Mouse (Mus musculus) lung, embryonic 16.5 days (tissue): Measurements from ENCODE around the gene Atg14. TPM values are rescaled to one million over a fixed set of nuclear protein-coding genes. Genes with fewer than 3 reads are reported as not detected.

Source experiments
- ATAC-seq: fragments of 200-750 bp; cut with Nextera tagmentation; 2 replicates; pipeline ENCODE4 v1.8.0; 2017; ENCODE audit warnings: low read depth, mild to moderate bottlenecking, moderate library complexity
- H3K27ac ChIP-seq: fragments of 300-500 bp; sonication (generic); 2 replicates; pipeline ENCODE4 v1.5.1; 2014; ENCODE audit warnings: mild to moderate bottlenecking, control low read depth, low read length
- H3K27me3 ChIP-seq: fragments of 300-500 bp; sonication (generic); 2 replicates; pipeline ENCODE4 v1.6.1; 2014; ENCODE audit warnings: low read depth, low read length, mixed read lengths; ENCODE audit not compliant: control insufficient read depth, insufficient read depth
- H3K36me3 ChIP-seq: fragments of 300-500 bp; sonication (generic); 2 replicates; pipeline ENCODE4 v1.6.1; 2014; ENCODE audit warnings: low read length; ENCODE audit not compliant: control insufficient read depth, insufficient read depth
- H3K4me1 ChIP-seq: fragments of 300-500 bp; sonication (generic); replicated peaks from 2 replicates; pipeline ENCODE4 v1.6.1; 2014; ENCODE audit warnings: low read length, mixed read lengths; ENCODE audit not compliant: control insufficient read depth, insufficient read depth
- H3K4me2 ChIP-seq: fragments of 300-500 bp; sonication (generic); 2 replicates; pipeline ENCODE4 v1.6.1; 2014; ENCODE audit warnings: low read depth, low read length, control low read depth
- H3K4me3 ChIP-seq: fragments of 300-500 bp; sonication (generic); 2 replicates; pipeline ENCODE4 v1.5.1; 2014; ENCODE audit warnings: mild to moderate bottlenecking, low read length, control low read depth
- H3K9ac ChIP-seq: fragments of 300-500 bp; sonication (generic); 2 replicates; pipeline ENCODE4 v1.6.1; 2014; ENCODE audit warnings: low read length, control low read depth
- H3K9me3 ChIP-seq: fragments of 300-500 bp; sonication (generic); 2 replicates; pipeline ENCODE4 v1.6.1; 2016; ENCODE audit warnings: low read length; ENCODE audit not compliant: control insufficient read depth
- WGBS: fragments of 180-500 bp; shearing (Covaris S2); extraction: QIAGEN DNeasy Blood & Tissue Kit; methylation state at CpG from one replicate; pipeline ENCODE4 v1.1.7; 2014; 5-methylcytosine and 5-hydroxymethylcytosine counted together
- polyA plus RNA-seq: library from polyadenylated mRNA; unstranded; fragments of >200 nt; fragmentation: Nextera tagmentation; extraction: Ambion mirVana; gene quantifications from 2 replicates; pipeline ENCODE4 v1.2.1, GENCODE M21; 2015

Atg14 gene
- polyA plus RNA-seq, 1 experiment from 2014 or later = 15.4 TPM

DNA sequence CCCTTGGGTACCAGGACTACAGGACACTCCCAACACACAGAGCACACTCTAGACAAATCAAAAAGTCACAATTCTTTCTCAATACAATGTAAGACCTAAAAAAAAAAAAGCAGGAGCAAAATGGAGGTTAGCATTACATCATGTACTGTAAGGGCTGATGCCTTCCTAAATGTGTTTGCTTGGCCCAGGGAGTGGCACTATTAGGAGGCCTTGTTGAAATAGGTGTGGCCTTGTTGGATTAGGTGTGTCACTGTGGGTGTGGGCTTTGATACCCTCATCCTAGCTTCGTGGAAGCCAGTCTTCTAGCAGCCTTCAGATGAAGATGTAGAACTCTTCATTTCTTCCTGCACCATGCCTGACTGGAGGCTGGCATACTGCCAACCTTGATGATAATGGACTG, 10.8 kb upstream of the Atg14 start:
- no peak for ATAC-seq
- no peaks in the 10 kb centered on the region for H3K9me3 ChIP-seq
- no peaks in the 10 kb centered on the region for H3K4me1 ChIP-seq
- H3K9ac ChIP-seq = no peak overlapping the region
- H3K27me3 ChIP-seq = no peaks in the 10 kb centered on the region
- WGBS = 45% methylated on average over 1 of the region's 1 CpGs
- H3K36me3 ChIP-seq = no peaks in the 10 kb centered on the region
- no peak overlapping the region for H3K4me3 ChIP-seq
- H3K4me2 ChIP-seq = no peak overlapping the region
- H3K27ac ChIP-seq = no peak overlapping the region

DNA sequence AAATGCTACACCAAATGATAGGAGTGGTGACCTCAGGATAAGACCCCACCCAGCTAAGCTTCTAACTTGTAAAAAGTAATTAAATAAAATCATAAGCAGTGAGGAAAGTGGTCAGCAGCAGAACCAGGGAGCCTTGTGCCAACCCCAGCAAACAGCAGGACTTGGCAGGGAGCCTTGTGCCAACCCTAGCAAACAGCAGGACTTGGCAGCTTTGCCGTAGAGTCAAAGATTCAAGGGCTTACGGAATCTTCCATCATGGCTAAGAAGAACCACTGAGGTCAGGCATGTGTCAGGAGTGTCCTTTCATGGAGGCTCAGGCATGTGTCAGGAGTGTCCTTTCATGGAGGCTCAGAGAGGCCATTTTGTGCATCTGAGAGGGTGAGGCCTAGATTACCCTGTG, 7.6 kb upstream of the Atg14 start:
- no peaks in the 10 kb centered on the region for H3K36me3 ChIP-seq
- H3K27me3 ChIP-seq = no peaks in the 10 kb centered on the region
- H3K4me3 ChIP-seq = no peak overlapping the region
- H3K9me3 ChIP-seq = no peaks in the 10 kb centered on the region
- no peaks in the 10 kb centered on the region for H3K4me1 ChIP-seq
- H3K9ac ChIP-seq = no peak overlapping the region
- H3K4me2 ChIP-seq = no peak overlapping the region
- no peak overlapping the region for H3K27ac ChIP-seq
- ATAC-seq = no peak
- 77% methylated on average over 2 of the region's 2 CpGs for WGBS

DNA sequence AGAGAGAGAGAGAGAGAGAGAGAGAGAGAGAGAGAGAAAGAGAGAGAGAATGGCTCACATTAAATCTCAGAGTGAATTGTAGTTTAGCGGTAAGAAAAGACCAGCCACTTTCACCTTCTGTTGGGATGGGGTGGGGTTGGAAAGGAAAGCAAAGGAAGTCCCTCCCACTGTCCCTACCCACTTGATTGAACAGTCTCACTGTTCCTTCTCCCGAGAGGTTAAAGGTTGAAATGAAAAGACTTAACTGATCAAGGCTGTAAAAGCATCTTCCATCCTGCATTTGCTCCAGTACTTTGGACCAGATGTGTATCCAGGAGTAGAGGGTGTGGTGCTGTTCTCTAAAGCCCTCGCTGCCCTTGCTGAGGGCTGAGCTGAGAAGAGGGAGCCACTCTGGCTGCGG, 6.2 kb upstream of the Atg14 start:
- no peak overlapping the region for H3K9ac ChIP-seq

DNA sequence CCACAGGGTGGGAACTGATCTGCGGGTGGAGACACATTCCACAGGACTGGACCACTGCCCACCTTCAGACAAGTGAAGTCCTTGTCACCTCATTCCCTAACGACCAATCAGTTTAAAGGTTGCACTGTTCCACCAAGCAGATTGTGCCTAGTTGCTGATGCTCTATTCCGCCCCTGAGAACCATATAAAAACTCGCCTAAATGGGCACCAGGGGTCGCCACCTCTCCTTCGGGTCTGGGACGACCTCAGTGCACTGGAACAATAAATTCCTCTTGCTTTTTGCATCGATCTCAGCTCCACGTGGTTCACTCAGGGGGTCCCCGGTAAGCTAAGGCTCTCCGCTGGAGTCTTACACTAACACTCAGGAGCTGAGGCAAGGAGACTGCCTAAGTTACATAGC, 4.3 kb upstream of the Atg14 start:
- no peaks in the 10 kb centered on the region for H3K9me3 ChIP-seq
- H3K4me3 ChIP-seq = no peak overlapping the region
- no peak overlapping the region for H3K9ac ChIP-seq
- no peaks in the 10 kb centered on the region for H3K36me3 ChIP-seq
- H3K27me3 ChIP-seq = no peaks in the 10 kb centered on the region
- no peak for ATAC-seq
- no peak overlapping the region for H3K4me2 ChIP-seq
- H3K4me1 ChIP-seq = no peaks in the 10 kb centered on the region
- 63% methylated on average over 11 of the region's 11 CpGs for WGBS
- H3K27ac ChIP-seq = no peak overlapping the region

More for the DNA sequence above, 6.2 kb upstream of the Atg14 start:
- H3K4me1 ChIP-seq = no peaks in the 10 kb centered on the region
- no peaks in the 10 kb centered on the region for H3K9me3 ChIP-seq
- H3K4me2 ChIP-seq = no peak overlapping the region
- H3K27ac ChIP-seq = no peak overlapping the region
- WGBS = 67% methylated on average over 4 of the region's 4 CpGs
- no peaks in the 10 kb centered on the region for H3K36me3 ChIP-seq
- H3K27me3 ChIP-seq = no peaks in the 10 kb centered on the region
- no peak for ATAC-seq
- no peak overlapping the region for H3K4me3 ChIP-seq

DNA sequence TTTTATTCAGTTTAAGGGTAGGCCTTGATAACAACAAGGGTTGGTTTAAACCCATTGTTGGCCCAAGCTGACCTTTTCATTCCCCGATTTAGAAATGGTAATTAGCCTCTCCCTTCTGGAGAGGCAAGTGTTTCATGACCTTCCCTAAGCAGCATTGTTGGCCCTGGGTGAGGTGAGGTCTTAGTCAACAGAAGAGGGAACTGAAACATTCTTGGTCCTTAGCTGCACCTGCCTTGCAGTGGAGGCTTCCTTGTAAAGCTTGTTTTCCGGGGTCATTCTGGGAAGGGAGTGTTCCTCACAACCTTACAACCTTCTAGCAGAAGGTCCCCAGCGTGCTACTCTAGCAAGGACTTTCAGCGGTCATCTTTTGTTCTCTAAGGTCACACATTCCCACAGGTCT, 2.3 kb upstream of the Atg14 start:
- Histone ChIP-seq H3K9me3 (no peaks in the 10 kb centered on the region), H3K4me2 (no peak overlapping the region), H3K9ac (no peak overlapping the region), H3K4me1 (no peaks in the 10 kb centered on the region), H3K36me3 (no peaks in the 10 kb centered on the region), H3K27ac (no peak overlapping the region), H3K4me3 (no peak overlapping the region), H3K27me3 (no peaks in the 10 kb centered on the region)
- WGBS = 63% methylated on average over 4 of the region's 4 CpGs
- ATAC-seq = no peak

DNA sequence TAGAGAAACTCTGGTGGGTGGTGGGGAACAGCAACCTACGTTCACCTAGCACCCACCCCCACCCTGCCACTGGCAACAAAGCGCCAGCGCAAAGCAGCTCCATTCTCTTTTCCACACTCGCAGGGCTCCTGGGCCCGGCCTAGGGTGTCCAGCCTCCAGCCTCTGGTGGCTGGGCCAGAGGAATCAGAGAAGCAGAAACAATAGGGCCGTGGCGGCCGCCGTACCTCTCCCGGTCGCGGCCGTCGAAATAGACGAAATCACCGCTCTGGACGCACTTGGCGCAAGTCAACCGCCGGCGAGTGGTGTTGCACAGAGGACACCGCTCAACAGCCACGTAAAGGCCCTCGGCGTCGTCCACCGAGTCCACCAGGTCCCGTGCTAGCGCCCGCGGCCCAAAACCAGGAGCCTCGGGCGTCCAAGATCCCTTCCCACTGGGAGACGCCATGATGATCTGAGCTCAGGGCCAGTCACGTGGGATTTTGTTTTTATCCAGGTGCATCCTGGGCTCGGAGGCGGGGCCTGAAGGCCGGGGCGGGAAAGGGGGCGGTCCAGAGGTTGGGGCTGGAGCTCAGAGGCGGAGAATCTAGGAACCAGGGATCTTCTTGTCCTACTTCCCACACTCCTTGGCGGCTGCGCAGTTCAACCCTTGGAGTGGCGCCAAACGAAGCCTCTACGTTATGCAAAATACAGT, 2.3 kb downstream of the Atg14 start:
- Histone ChIP-seq H3K4me2 (peak overlapping the region; percentile 77), H3K27me3 (no peaks in the 10 kb centered on the region), H3K36me3 (no peaks in the 10 kb centered on the region), H3K9ac (peak overlapping the region; percentile 81), H3K9me3 (no peaks in the 10 kb centered on the region), H3K27ac (no peak overlapping the region), H3K4me3 (peak overlapping the region; percentile 88), H3K4me1 (peaks cover 4% of the 10 kb centered on the region; the same call in 1 of the 2 replicates)
- peak; percentile 100 for ATAC-seq
- under 1% methylated on average over 46 of the region's 46 CpGs for WGBS

DNA sequence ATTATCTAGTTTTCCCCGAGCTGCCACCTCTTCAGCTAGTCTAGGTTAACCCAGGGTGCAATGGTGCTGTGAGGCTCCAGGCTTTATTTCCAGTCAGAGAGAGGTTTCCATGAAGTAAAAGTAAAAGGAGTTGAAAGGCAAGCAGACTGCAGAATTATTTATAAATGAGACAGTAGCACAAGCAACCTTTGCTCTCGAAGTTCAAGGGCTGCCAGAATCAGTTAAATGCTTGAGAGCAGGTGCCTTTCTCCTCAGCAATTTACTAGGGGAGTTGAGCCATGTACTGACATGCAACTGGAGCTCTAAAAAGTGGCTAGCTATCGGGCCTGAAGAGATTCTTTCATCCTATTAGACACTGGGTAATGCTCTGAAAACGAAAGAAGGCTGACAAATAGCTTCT, 7.3 kb downstream of the Atg14 start:
- ATAC-seq = no peak
- Histone ChIP-seq H3K36me3 (peaks cover 2% of the 10 kb centered on the region; the same call in 1 of the 2 replicates), H3K4me2 (no peak overlapping the region), H3K4me1 (peaks cover 4% of the 10 kb centered on the region; the same call in 1 of the 2 replicates), H3K9ac (no peak overlapping the region), H3K27me3 (no peaks in the 10 kb centered on the region), H3K4me3 (no peak overlapping the region), H3K9me3 (no peaks in the 10 kb centered on the region), H3K27ac (no peak overlapping the region)
- 77% methylated on average over 4 of the region's 4 CpGs for WGBS

DNA sequence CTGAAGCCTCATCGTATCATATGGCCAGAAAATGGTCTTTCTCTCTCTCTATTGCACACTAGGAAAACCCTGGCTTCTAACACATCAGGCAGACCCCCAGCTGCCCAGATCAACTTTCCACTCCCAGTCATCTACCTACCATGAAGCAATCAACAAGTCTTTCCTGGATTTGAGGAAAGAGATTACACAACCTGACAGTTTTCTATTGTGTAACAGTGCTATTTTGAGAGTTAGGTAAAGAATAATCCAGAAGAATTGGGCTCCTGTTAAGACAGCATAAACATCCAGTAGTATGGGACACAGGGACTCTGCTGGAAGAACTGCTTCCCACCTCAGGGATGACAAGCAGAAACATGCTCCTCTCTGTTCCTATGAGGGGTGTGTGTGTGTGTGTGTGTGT, 7.9 kb downstream of the Atg14 start:
- H3K4me1 ChIP-seq = peaks cover 4% of the 10 kb centered on the region; the same call in 1 of the 2 replicates
- peaks cover 2% of the 10 kb centered on the region; the same call in 1 of the 2 replicates for H3K36me3 ChIP-seq
- H3K4me2 ChIP-seq = no peak overlapping the region
- WGBS = 88% methylated on average over 1 of the region's 1 CpGs
- no peaks in the 10 kb centered on the region for H3K27me3 ChIP-seq
- no peak for ATAC-seq
- no peak overlapping the region for H3K9ac ChIP-seq
- no peak overlapping the region for H3K27ac ChIP-seq
- H3K4me3 ChIP-seq = no peak overlapping the region
- H3K9me3 ChIP-seq = no peaks in the 10 kb centered on the region

DNA sequence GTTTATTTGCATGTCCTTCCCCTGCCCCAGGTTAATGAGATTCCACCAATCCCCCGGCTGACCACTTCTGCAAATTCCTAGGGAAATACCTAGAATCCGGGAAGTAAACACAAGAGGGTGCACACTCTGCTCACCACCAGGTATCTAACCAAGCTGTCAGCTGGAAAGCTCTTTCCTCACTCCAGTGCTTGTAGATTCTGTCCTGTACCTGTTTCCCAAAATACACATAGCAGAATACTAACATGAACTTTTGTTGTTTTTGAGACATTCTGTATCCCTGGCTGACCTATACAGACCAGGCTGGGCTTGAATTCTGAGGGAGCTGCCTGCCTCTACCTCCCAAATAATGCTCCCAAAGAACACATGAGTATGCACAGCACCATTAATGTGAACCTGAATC, 9.7 kb downstream of the Atg14 start:
- Histone ChIP-seq H3K27me3 (no peaks in the 10 kb centered on the region), H3K4me2 (no peak overlapping the region), H3K4me3 (no peak overlapping the region), H3K9ac (no peak overlapping the region), H3K4me1 (no peaks in the 10 kb centered on the region), H3K27ac (no peak overlapping the region), H3K9me3 (no peaks in the 10 kb centered on the region), H3K36me3 (peaks cover 2% of the 10 kb centered on the region; the same call in 1 of the 2 replicates)
- ATAC-seq = no peak
- 70% methylated on average over 2 of the region's 2 CpGs for WGBS
